Mouse (Mus musculus): Measurements from ENCODE around the gene Zfp526.
A peak's percentile ranks its signal among the peaks of the same experiment; 100 is the strongest.
"Not testable (repeated sequence)": the region's sequence is repeated elsewhere in the genome, so short reads cannot be mapped to it uniquely, and the experiment has no call there.

The Zfp526 gene

DNA sequence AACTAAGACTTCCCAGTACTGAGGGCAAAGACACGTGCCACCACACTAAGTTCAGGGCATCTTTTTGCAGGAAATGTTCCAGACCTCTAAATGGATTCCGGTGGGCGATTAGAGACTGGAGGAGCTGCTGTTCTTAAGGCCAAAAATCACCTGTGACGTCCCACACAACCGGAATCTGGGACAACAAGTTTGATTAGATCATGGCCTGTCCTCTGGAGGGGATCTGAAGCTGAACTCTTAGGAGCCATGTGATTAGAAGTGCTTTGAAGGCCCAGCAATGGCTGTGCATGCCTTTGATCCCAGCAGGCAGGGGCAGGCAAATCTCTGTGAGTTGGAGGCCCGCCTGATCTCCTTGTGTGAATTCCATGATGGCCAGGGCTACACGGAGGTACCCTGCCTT is 19.4 kb downstream of the Zfp526 start:
- no peak for DNase-seq (ENCODE audit: low read depth, low spot score)

DNA sequence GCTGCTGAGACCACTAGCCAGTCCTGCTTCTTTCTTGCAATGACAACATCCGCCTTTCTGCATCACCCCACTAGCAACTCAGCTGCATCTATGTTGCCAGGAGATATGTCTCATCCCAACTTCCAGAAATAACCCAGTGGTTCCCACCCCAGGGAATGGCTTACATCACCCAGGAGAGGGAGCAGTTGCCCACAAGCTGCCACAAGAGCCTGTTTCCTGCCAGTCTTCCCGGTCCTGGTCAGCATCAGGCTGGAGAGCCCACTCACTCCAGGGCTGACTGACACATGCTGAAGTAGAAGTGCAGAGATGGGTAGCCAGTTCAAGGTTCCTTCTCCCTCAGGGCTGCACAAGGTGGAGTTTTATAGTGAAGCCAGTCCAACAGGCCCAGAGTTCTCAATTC is 19.8 kb downstream of the Zfp526 start:
- peak; percentile 56 for DNase-seq (ENCODE audit: low read depth, low spot score)

DNA sequence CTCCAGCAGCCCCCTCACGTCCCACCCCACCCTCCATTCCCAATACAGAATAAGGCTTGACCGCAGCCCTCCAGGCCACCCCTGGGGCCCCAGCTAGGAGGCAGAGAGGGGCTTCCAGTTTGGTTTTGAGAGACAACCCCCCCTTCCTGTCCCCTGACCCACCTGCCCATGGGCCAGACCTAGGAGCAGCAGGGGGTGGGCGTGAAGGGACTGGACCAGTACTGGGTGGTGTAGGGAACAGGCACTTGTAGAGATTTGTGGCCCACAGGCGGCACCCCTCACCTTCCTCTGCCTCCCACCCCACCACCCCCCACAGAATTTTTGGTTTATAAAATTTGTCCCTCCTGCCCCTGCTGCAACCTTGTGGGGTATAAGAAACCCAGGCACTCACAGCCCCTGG is 22.1 kb downstream of the Zfp526 start:
- DNase-seq (ENCODE audit: low read depth, low spot score) = no peak

DNA sequence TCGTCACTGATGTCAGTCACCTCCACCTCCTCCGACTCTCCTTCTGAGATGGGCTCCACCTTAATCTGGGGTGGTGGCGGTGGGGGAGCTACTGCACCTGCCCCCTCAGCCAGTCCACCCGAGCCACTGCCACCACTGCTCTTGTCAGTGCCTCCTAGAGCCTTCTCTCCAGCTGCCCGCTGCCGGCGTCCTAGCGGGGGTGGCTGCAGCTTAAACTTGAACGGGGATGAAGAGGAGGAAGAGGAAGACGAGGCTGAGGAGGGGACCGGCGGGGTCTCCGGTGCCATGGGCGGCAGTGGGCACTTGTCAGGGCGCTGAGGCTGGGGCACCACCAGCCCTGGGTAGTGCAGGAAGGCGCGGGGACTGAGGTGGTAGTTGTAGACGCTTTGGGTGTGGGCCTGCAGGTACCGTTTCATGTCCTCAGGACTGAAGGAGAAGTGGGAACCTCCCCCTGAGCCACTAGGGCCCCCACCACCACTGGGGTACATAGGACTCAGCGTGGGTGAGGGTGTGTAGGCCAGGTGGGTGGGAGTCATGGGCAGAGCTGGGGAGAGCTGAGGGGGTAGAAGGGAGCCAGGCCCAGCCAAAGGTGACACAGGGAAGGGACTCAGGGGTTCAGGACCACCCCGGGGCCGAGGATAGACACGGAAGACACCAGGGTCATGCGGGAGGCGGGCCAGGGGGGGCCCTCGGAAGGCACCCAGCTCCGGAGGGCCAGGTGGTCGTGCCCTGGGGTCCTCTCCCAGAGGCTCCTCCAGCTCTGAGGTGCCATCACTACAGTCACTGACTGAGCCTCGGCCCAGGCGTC is 23.5 kb downstream of the Zfp526 start:
- no peak for DNase-seq (ENCODE audit: low read depth, low spot score)

DNA sequence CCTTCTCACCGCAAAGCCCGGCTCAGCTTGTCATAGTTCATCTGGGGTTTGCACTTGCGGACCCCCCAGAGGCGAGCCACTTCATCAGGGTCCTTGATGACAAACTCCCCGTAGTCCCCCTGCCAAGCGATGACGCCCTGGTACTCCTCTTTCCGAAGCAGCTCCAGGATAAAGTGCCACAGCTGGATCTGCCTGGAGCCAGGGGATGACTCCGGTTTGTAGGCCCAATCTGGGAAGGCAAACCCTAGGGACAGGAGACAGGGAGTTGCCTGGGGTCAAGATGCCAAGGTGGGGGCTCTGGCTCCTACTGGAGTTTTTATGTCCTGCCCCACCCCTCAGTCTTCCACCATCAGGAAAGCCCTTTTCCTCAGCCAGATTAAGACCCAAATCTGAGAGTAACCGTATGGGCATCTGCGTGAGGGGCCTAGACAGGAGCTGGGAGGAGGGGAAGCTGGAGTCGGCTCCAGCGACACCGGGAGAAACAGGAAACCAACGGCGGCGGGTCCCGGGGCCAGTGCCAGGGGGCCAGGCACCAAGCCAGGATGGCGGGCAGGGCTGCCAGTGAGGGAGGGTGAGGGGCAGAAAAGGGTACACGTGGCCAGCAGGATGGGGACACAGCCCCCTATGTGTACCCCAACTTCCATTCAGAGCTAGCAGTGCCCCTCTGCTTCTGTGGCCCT is 25.0 kb downstream of the Zfp526 start:
- DNase-seq (ENCODE audit: low read depth, low spot score) = no peak

DNA sequence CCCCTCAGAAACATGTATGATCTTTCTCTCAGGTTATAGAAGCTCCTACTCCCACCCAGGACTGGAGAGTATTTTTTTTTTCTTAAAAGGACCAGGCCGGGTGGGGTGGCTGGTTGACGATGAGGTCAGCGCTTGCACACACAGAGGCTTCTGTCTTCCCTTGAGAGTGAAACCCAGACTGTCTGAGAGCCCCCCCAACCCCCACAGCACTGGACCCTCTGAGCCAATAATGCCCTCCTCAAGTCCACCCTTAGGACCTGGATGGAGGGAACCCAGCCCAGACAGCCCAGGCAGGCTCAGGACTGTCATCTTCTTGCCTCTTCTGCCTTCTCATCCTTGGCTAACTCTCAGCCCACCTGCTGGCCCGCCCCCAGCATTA is 25.5 kb downstream of the Zfp526 start:
- no peak for DNase-seq (ENCODE audit: low read depth, low spot score)

DNA sequence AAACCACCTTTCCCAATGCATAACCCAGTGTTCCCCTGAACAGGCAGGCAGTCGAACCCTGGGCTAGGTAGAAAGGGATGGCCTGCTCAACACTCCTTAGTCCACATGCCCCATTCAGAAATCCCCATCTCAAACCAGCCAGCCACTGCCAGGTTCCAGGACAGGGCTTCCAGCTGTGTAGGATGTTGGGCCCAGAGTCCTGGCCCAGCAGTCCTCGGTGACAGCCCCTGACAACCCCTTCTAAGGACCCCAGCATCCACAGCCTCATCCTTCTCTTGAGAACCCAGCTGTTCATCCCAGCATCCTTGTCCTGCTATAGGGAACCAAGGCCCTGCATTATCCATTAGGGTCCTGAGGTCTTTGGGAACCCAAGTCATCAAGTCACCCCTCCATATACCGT is 26.3 kb downstream of the Zfp526 start:
- DNase-seq (ENCODE audit: low read depth, low spot score) = no peak

DNA sequence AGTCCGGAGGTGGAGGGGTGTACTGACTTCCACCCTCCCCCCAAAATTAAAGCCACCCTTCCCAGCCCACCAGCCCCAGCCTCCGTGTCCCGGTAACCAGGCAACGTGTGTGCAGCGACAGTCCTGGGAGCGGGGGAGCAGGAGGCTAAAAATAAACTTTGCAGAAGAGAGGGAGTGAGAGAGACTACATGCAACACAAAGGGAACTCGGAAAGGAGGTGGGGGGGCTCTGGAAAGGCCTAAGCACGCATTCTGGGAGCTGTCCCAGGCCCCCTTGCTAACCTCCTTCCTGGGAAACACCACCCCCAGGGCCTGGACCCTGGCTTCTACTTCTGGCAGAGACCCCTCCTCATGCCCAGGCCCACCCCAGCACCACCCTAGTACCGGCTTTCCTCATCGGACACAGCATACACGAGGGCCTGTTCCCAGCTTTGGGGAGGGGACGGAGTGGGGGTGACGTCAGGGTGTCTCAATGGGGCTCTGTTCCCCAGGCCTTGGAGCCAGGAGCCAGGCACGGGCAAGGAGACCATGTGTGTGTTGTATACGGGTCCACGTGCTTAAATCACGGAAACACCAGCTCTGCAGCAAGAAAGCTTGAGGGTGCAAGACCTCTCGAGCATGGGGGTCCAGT is 26.9 kb downstream of the Zfp526 start:
- DNase-seq (ENCODE audit: low read depth, low spot score) = no peak

DNA sequence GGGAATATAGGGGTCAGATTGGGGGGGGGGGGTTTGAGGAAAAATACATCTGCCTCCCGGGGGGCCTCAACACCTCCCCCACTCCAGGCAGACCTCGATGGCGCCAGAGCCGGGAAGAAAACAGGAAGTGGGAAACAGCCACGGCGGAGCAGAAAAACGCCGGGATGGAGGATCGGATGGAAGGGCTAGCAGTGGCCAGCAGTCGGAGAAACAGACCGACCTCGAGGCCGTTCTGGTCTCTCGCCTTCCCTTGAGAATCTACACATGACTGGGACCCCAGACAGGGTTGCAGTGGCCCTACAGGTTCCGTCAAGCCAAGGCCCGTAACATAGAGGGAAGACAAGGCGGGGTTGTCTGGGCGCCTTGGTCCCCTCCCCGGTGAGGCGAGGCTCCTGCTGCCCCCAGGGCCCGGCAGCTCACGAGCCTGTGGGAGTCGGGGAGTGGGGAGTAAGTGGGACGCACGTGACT is 27.7 kb downstream of the Zfp526 start:
- no peak for DNase-seq (ENCODE audit: low read depth, low spot score)

DNA sequence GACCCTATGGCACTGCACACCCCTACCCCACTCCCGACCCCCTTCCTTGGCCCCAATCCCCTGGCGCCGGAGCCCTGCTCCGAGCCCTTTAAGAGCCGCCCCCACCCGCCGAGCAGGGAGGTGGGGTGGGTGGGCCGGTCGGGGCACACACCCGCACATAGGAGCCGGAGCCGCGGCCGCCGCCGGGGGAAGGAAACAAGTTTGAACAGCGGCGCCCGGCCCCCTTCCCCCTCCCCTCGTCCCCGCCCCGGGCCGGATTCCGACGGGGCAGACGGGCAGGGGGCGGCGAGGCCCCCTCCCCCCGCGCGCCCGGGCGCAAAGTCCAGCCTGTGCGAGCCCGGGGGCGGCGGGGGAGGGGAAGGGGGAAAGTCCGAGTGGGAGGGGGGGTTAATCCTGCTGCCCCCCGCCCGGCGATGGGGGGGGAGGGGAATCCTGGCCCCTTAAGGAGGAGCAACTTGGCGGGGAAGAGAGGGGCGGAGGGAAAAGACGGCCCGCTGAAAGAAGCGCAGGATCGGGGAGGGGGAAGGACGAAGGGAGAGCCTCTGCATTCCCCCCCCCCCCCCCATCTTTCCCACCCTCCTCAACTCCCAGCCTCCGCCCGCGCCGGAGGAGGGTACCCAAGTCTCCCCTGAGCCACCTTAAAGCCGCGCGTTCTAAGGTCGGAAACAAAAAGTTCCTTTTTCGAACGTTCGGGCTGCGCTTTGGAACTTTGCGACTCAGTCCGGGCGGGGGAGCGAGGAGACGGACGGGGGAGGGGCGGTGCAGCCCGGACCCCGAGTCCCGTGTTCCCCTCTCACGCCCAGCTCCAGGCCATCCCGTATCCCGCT is 28.3 kb downstream of the Zfp526 start:
- peak; percentile 56 for DNase-seq (ENCODE audit: low read depth, low spot score)

DNA sequence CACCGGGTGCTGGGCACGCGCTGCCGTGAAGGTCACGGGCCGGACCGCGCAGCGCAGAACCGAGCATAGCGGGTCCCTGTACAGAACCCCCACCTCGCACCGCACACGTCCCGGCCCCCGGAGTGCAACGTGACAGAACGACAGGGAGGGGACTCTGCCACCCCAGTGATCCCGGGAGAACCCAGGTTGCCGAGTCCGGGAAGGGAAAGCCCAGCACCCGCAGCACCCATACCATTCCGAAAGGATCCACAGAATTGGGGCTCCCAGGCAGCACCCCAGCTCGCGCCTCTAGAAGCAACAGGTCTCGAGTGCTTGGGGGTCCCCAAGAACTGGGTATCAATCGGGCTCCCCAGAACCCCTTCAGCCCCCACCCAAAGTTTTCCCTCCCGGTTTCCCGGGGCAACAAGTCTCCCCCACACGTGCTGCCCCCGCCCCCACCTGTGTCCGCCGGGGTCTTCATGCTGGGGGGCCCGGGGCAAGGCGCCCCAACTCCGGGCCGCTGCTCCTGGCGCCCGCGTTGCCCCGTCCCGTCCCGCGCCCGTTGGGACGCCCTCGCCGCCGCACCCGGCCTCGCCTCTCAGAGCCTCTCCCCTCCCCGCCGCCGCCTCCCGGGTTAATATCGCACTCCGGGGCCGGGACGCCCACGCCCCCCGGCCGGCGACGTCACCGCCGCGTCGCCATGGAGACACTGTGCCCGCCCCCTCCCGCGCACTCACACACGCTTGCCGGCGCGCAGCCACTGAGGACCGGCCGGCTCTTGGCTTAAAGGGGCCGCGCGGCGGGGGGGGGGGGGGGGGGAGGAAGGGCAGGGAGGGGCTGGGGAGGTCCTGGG is 29.1 kb downstream of the Zfp526 start, which contains the start of gene Erf:
Gene Erf (minus strand): TSS at position 621 of the 832 bp plus-strand sequence.
- DNase-seq (ENCODE audit: low read depth, low spot score) = peak; percentile 92

DNA sequence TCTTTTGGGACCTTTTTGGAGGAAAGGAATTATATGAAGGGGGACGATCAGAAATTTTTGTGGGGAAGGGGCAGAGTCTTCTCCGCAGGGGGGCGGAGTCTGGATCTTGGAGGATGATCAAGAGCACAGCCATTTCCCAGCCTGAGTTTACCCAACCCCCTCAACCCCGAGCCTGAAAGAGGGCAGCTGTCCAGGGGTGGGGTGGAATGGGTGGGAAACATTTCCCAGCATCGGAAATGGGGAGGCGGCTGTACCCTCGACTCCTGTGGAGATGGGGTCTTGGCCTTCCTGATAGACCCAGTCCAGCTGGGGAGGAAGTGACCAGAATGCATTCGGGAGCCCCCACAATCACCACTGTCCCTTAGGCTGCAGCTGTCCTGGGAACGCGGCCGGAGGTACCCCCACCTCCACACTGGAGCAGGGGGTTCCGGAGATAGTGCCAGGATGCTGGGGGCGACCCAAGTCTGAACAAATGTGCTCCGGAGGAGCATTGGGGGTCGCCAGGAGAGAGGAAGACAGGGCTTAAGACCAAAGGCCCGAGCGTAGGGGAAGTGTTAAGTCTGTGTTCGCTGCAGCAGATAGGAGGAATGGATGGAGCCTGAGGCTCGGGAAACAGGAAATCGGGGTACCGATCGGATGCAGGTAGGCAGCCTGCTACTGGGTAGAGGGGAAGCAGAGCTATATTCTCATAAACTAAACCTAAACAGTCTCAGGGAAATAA is 30.0 kb downstream of the Zfp526 start:
- DNase-seq (ENCODE audit: low read depth, low spot score) = peak; percentile 57

DNA sequence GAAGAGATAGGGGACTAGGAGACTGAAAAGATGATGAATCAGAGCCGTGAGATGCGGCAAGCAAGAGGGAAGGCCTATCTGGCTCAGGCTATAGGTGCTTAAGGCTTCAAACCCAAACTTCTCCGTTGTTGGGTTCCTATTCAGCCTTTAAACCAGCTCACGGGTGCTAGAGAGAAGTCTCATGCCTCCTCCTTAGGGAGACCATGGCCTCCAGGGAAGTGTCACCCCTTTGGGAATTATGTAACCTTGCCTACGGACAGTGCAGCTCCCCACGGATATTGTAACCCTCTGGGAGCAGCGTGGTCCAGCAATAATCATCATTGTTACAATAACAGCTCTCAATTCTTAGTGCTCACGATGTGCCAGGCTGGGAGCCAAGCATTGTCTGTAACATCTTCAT is 30.6 kb downstream of the Zfp526 start:
- no peak for DNase-seq (ENCODE audit: low read depth, low spot score)

DNA sequence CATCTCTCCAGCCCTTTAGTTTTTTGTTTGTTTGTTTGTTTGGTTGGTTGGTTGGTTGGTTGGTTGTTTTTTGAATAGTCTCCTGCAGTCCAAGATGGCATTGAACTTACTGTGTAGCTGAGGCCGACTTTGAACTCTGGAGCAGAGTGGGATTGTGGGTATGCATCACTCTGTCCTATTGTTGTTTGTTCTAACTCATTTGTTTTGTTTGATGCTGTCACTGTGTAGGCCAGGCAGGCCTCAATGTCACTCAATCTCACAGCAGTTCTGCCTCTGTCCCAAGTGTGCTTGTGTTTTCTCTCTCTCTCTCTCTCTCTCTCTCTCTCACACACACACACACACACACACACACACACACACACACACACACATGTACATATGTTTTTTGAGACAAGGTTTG is 40.7 kb downstream of the Zfp526 start:
- DNase-seq (ENCODE audit: low read depth, low spot score) = no peak

DNA sequence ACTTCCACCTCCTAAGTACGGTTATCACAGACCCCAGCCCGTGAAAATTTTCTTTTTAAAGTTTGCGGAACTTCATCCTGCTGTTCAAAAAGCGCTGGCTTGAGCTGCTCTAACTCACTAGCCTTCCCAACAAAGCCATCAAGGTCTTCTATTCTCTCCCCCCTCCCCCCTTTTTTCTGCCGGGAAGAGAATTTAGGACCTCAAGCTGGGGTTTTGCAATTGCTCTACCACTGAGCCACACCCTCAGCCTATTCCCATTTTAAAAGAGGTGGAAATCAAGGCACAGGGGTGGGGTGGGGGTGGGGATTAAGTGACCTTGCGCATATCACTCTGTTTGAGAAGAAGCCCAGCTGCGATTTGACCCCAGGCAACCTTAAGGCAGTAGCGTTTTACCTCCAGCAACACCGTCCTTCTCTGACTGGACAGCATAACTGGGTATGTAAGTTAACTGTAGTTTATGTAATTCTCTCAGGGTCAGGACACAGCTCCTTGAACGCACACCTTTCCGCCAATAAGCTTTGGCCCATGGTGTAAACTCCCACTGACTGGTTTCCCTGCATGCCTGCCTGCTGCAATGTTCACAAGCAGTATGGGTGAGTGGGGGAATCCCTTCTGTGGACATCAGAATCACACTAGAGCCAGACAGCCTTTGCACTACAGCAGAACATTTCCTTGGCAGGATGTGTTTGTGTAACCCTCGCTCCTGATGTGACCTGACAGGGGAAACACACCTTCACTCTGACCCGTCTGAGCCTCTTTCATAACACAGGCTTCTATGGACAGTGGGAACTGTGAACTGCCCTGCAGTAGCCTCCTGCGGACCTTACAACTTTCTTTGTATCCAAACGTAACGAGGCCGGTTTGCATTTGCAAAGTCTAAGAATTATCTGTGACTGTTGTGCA is 43.0 kb downstream of the Zfp526 start:
- DNase-seq (ENCODE audit: low read depth, low spot score) = no peak

DNA sequence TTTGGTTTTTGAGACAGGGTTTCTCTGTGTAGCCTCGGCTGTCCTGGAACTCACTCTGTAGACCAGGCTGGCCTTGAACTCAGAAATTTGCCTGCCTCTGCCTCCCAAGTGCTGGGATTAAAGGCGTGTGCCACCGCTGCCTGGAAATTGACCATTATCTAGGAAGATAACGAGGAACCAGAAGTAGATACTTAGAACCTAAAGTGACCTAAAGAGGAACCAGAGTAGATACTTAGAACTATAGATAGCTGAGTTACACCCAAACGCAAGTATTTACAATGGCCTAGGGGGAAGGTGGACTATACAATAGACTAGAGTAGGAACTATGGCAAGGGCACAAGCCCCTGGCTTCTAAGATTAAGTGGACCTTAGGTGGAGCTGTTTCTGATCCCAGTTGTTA is 44.5 kb downstream of the Zfp526 start:
- DNase-seq (ENCODE audit: low read depth, low spot score) = not testable (repeated sequence)

DNA sequence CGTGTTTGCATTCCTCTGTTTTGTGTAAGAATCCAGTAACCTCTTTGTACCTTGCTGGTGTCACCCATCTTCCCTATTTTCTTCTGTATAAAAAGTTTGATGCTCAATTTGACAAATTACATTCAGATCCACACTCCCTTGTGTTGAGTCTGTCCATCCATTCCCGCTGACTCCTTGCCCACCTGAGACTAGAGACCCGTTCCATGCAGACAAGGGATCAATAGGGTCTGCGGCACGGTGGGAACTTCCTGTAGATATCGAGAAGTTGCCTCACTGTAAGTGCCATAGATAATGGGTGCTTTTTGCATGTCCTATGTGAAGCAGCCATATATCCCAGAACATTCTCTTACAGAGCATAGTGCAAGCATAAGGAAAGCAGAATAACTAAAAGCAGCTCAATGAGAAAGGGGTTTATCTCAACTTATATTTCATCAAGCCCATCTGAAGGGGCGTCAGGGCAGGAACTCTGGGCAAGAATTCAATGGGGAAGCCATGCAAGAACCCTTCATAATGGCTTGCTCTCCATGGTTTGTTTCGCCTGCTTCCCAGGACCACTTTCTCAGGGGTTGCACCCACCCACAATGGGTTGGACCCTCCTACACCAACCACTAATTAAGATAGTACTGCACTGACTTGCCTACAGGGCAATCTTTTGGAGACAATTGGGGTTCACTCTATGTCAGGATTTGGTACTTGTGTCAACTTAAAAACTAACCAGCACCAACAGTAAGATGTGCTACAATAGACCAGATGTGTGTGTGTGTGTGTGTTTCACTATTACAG is 45.1 kb downstream of the Zfp526 start:
- DNase-seq (ENCODE audit: low read depth, low spot score) = no peak

DNA sequence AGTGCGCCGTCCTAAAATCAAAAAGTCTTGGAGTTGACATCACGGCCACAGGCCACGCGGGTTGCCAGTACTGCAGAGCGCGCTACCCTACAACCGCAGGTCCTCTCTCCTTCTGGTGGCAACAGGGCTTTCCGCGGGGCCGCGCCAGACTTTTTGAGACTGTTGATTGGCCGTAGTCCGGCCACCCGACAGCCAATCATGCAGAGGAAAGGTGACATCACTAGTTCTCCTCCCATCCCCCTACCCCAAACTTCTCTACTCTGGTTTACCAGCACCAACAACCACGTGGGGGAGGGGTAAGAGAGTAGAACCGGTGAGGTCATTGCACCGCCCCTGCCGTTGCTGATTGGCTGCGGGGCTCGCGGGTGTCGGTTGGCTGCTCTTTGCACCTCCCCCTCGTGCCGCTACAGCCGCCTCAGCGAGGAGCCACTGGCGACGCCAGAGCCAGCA is 46.1 kb downstream of the Zfp526 start, which contains the start of gene Cic:
Gene Cic (plus strand): TSS at position 404 of the 450 bp plus-strand sequence.
- peak; percentile 98 for DNase-seq (ENCODE audit: low read depth, low spot score)

All from skeletal muscle tissue, adult 2 months (tissue).